Mouse (Mus musculus): Measurements from ENCODE around the gene Gm10272.

GRCm38 (mm10) chr10:77715507-77715906 is 9.1 kb downstream of the Gm10272 start, which contains the start of gene Gm10142:
- TF ChIP-seq CTCF (IDR thresholded peaks at IDR 0.05; ENCODE audit: low read depth) (no peak), EP300 (IDR thresholded peaks at IDR 0.05; ENCODE audit: low read depth) (no peak)
